Mouse (Mus musculus): ENCODE measurements around the gene Zim1.

GRCm38 (mm10) chr7:6652151-6652550 lies 44.1 kb downstream of the Zim1 start:
- TF ChIP-seq CTCF (IDR thresholded peaks at IDR 0.05; ENCODE audit: control insufficient read depth, insufficient read depth, insufficient replicate concordance, low read depth, low read length) = no peak
- no peak for TF ChIP-seq POLR2A (IDR thresholded peaks at IDR 0.05; ENCODE audit: control insufficient read depth, low read depth, low read length)
